Mouse (Mus musculus): Measurements from ENCODE around the gene Tmem179b.

GRCm38 (mm10) chr19:8724392-8724791, 49.9 kb downstream of the Tmem179b start:
- no peak for TF ChIP-seq CTCF (IDR thresholded peaks at IDR 0.05; ENCODE audit: control insufficient read depth, insufficient read depth, insufficient replicate concordance, low read depth, low read length)
- no peak for TF ChIP-seq POLR2A (IDR thresholded peaks at IDR 0.05; ENCODE audit: control insufficient read depth, low read depth, low read length)

All from testis, adult 2 months (tissue).